Mouse (Mus musculus): ENCODE measurements around the gene Tecr. TPM values are rescaled to one million over a fixed set of nuclear protein-coding genes. Genes with fewer than 3 reads are reported as not detected.

Gene Tecr
- polyA plus RNA-seq, 3 experiments from 2014 or later: 341 to 488 (median 426) TPM

DNA sequence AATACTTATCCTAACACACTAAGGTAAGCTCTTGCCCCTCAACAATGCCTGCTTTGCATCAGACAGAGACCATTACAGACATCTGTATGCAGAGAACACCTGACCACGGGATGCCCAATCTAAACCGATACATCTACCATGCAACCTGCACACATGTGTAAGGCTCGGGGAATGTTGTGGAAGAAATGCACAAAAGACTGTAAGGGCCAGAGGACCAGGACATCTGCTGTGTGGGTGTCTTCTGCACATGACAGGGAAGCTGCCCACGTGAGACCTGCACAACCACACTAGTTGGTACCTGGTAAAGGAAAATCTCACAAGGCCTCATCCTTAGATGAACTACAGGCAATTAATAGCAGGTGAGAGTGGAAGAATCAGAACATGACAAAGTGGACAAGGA, 44.5 kb downstream of the Tecr start:
- no peak for ATAC-seq

DNA sequence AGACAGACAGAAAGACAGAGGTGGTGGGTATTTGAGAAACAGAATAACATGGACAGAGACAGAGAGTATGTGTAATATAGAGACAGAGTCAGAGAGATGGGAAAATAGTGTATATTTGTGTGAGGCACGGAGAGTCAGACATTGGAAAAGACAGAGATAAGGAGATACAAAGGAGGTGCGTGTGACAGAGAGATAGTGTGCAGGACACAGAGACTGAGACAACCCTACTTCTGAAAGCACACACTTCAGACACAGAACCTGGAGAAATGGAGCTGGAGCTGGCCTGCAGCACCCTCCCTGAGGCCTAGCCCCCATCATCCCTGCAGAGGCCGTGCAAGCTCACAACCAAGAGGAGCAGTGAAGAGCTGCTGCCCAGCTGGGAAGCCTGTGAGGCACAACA, 45.1 kb downstream of the Tecr start:
- ATAC-seq: no peak

DNA sequence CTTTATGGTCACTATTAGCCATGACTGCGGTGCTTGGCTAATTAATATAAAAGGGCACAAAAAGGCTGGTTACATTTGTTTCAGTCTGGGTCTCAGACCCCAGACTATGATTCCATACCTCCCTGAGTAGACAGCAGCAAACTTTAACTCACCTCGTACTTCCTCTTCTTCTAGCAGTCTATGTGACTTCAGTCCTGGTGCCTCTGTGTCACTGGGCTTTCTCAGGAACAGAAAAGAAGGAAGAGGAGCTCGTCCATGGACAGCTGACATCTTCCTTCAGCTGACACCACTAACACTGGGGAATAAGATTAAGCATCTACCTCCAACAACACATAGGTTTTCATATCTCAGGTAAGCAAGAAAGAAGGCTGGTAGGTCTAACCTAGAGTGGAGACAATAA, 72.0 kb downstream of the Tecr start, which contains the start of gene Olfr370:
Gene Olfr370 (plus strand): TSS at position 45 of the 400 bp plus-strand sequence.
- ATAC-seq: no peak

DNA sequence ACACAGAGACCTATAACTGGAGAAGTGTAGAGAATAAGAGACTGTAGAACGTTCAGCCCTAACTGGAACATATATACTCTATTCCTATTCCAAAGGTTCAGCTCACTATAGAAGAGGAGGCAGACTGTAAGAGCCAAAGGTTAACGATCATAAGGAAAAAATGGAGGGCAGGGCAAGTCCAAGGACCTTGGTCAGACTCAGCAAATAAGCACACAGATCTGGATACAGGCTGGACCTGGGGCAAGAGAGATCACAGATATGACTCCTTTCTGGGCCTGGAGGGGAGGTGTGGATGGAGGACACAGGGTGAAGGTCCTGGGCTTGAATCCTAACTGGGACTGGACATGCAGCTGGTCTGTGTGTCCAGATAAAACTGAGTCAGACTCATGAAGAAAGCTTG, 73.0 kb downstream of the Tecr start:
- no peak for ATAC-seq

Other genes starting within 250 kb of the Tecr start
- 1 to 10 TPM in 1 of 3 experiments, under 1 TPM in 1, not detected in 1; 0.71 to 7.2 TPM for gene Clgn, start 218.1 kb downstream of the Tecr start, polyA plus RNA-seq (2017; shearing (Covaris generic))
- gene Scoc, start 149.6 kb downstream of the Tecr start, polyA plus RNA-seq (2017; shearing (Covaris generic)): 10 to 100 TPM; 26.8 to 34.5 (median 30.6) TPM
- not detected for gene Olfr370, start 72.2 kb downstream of the Tecr start, polyA plus RNA-seq (2017; shearing (Covaris generic))
- gene Ndufb7, start 41.3 kb downstream of the Tecr start, polyA plus RNA-seq (2017; shearing (Covaris generic)): 100 to 1,000 TPM; 284 to 389 (median 291) TPM
- gene Dnajb1, start 222 bp upstream of the Tecr start, polyA plus RNA-seq (2017; shearing (Covaris generic)): 10 to 100 TPM; 36.3 to 53.7 (median 41.0) TPM
- 10 to 100 TPM; 14.4 to 18.1 (median 14.7) TPM for gene Gipc1, start 44.7 kb upstream of the Tecr start, polyA plus RNA-seq (2017; shearing (Covaris generic))
- gene Ptger1, start 58.7 kb upstream of the Tecr start, polyA plus RNA-seq (2017; shearing (Covaris generic)): 1 to 10 TPM in 2 of 3 experiments, under 1 TPM in 1; 0.60 to 1.2 (median 1.1) TPM
- gene Pkn1, start 91.2 kb upstream of the Tecr start, polyA plus RNA-seq (2017; shearing (Covaris generic)): 10 to 100 TPM; 20.3 to 27.7 (median 24.6) TPM
- 100 to 1,000 TPM; 166 to 211 (median 167) TPM for gene Ddx39, start 107.2 kb upstream of the Tecr start, polyA plus RNA-seq (2017; shearing (Covaris generic))
- gene Adgre5, start 133.4 kb upstream of the Tecr start, polyA plus RNA-seq (2017; shearing (Covaris generic)): 100 to 1,000 TPM; 177 to 212 (median 210) TPM

Measured in inflammation-experienced regulatory T-cells, adult 6 months (primary cell).